In genomic region chr10:60834949-60835348, GRCm38 (mm10) we compare ENCODE assay signal across 9 mouse cellular contexts. TPM values are rescaled to one million over a fixed set of nuclear protein-coding genes. Genes with fewer than 3 reads are reported as not detected.
DNase-seq lines count a peak whose midpoint lies in the region; ATAC-seq lines count a peak whose summit lies in the region.
"Had no signal": no experiment of that assay in that cellular context is flagged by ENCODE, and none has a peak within 500 bp of the region (broad histone marks: within the 10 kb centered on the region; RNA-seq: fewer than 3 reads in every experiment).

No protein-coding gene starts in this region.

- no peaks in the 10 kb centered on the region for H3K9me3 ChIP-seq in kidney, embryonic 14.5 days (ENCODE audit: control insufficient read depth, low read length)
- H3K9me3 ChIP-seq: embryonic facial prominence, embryonic 15.5 days had no signal

- peaks cover 4% of the 10 kb centered on the region; the same call in 1 of the 2 replicates for H3K4me1 ChIP-seq in kidney, embryonic 14.5 days (ENCODE audit: control insufficient read depth, insufficient read depth, low read length)

- WGBS in kidney, embryonic 14.5 days, result 4% methylated on average over 13 of the region's 13 CpGs

- H3K36me3 ChIP-seq in kidney, embryonic 14.5 days (ENCODE audit: control insufficient read depth, insufficient read depth, low read length), result no peaks in the 10 kb centered on the region
- H3K36me3 ChIP-seq: embryonic facial prominence, embryonic 15.5 days had no signal

- H3K4me3 ChIP-seq in kidney, embryonic 14.5 days (ENCODE audit: low read length), result no peak overlapping the region
- H3K4me3 ChIP-seq: embryonic facial prominence, embryonic 15.5 days had no signal

- no peak overlapping the region for H3K9ac ChIP-seq in kidney, embryonic 14.5 days (ENCODE audit: low read depth, low read length)
- H3K9ac ChIP-seq: embryonic facial prominence, embryonic 15.5 days had no signal

- peak; percentile 87 for DNase-seq in kidney, adult 18-20 months
- peak; percentile 87 for DNase-seq in MN1 (ENCODE audit: low spot score)
- peak; percentile 85 for DNase-seq in cerebellum, adult 8-10 months
- peak; percentile 48 for DNase-seq in gastrocnemius, postnatal 25 days
- peak; percentile 71 to 76 for DNase-seq in layer of hippocampus, postnatal 36 days
- DNase-seq in thymus, postnatal 25 days, result peak; percentile 54

- no peak overlapping the region for H3K27ac ChIP-seq in kidney, embryonic 14.5 days (ENCODE audit: low read depth, low read length)
- H3K27ac ChIP-seq: embryonic facial prominence, embryonic 15.5 days had no signal

- ATAC-seq in kidney, embryonic 14.5 days (ENCODE audit: low FRiP score, low TSS enrichment), result no peak
- ATAC-seq in monocyte, adult 5-6 weeks (replicated peaks; ENCODE audit: insufficient number of reproducible peaks, low FRiP score, low TSS enrichment, poor library complexity, severe bottlenecking), result peak; percentile 59; the same call in 1 of the 2 replicates

- peaks cover 29% of the 10 kb centered on the region for H3K27me3 ChIP-seq in kidney, embryonic 14.5 days (ENCODE audit: control insufficient read depth, insufficient read depth, low read length)

- no peak overlapping the region for H3K4me2 ChIP-seq in kidney, embryonic 14.5 days (replicated peaks; ENCODE audit: low read depth, low read length)
- H3K4me2 ChIP-seq: embryonic facial prominence, embryonic 15.5 days had no signal

RNA-seq across cellular contexts. Expression of gene Unc5b, which starts 3.6 kb away (rescaled TPM):
- 7.9 and 10.1 TPM in 2 replicates for polyA plus RNA-seq in kidney, embryonic 14.5 days (2014; fragmentation: Nextera tagmentation; extraction: Ambion mirVana)
- 1 to 10 TPM; 2.0 to 3.5 TPM for total RNA-seq in gastrocnemius, postnatal 25 days (2021)
- total RNA-seq in layer of hippocampus, postnatal 36 days (2021), result 10 to 100 TPM; 14.0 to 14.1 TPM
- total RNA-seq in monocyte, adult 5-6 weeks (2017), result 0.38 TPM in 1 of 3 replicates, not detected in the others
